Mouse (Mus musculus): Measurements from ENCODE around the gene Cbfa2t3.

DNA sequence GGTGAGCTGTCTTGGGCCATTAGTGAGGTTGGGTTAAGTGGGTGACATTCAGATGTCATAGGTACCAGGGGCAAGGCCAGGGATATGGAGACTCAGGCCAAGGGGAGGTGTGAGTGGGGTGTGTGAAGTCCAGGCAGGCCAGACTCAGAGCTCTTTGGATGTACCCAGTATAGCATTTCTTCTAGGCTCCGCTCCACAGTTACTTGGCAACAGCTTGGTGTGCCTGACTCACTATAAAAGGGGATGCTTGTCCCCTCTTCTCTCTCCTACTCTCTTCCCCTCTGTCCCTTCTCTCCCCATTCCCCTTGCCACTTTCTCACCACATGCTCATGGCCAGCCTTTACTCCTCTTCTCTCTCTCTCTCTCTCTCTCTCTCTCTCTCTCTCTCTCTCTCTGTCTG is 48.9 kb upstream of the Cbfa2t3 start:
- no peak for TF ChIP-seq CTCF (IDR thresholded peaks at IDR 0.05; ENCODE audit: low read depth)
- TF ChIP-seq EP300 (IDR thresholded peaks at IDR 0.05; ENCODE audit: low read depth) = no peak

All from liver, embryonic 14.5 days (tissue).